Mouse (Mus musculus) CH12.LX (cell line): ENCODE results near the gene Clmp.
"Not testable (repeated sequence)": the region's sequence is repeated elsewhere in the genome, so short reads cannot be mapped to it uniquely, and the experiment has no call there.

ENCODE experiments used
- MAX ChIP-seq: IDR thresholded peaks from 2 replicates; pipeline ENCODE4 v1.6.1; 2011; ENCODE audit warnings: low read length, improper control_type of control experiment
- USF2 ChIP-seq: conservative IDR thresholded peaks from 2 replicates; pipeline ENCODE4 v1.6.1; 2011; ENCODE audit warnings: low read depth, low read length, improper control_type of control experiment

- TF ChIP-seq USF2, MAX: not testable (repeated sequence)
These were observed 101.1 kb downstream of the Clmp start for GRCm38 (mm10) chr9:40786820-40787219.
